Mouse (Mus musculus): Measurements from ENCODE around the gene Mien1.

DNA sequence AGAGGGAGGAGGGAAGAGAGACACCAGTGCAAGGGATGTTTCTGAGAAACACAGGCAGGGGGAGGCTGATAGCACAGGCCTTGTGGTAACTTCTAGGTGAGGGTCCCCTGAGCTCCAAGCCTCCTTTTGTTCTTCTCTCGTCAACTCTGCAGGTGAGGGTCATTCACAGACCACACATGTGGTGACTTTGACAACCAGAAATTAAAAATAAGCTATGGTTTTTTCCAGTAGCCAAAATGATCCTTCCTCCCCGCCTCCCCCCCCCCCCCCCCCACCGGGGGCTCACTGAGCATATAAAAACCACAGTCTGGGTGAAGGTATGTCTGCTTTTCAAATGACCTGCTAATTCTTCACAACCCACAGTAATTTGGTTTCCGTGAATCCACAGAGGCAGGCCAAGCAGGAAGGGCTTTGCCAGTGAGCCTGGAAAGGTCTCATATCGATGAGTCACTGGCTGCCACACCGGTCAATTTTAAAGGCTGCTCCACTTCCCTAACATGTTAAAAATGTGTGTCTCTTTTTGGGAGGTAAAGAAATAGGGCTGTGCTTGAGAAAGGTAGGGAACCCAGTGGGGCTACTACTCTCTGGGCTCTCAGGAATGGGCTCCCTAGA, 22.4 kb upstream of the Mien1 start:
- no peak for TF ChIP-seq CTCF (IDR thresholded peaks at IDR 0.05; ENCODE audit: low read depth, low read length)
- no peak for TF ChIP-seq POLR2A (IDR thresholded peaks at IDR 0.05; ENCODE audit: borderline replicate concordance, low read depth, low read length)

Measured in bone marrow macrophage, adult 2 months (primary cell).